12 mouse cellular contexts compared by ENCODE assay signal in genomic region chr5:113856631-113857030, GRCm38 (mm10). TPM values are rescaled to one million over a fixed set of nuclear protein-coding genes. Genes with fewer than 3 reads are reported as not detected.
DNase-seq lines count a peak whose midpoint lies in the region; ATAC-seq and TF ChIP-seq lines count a peak whose summit lies in the region.
"Had no signal": no experiment of that assay in that cellular context is flagged by ENCODE, and none has a peak within 500 bp of the region (broad histone marks: within the 10 kb centered on the region; RNA-seq: fewer than 3 reads in every experiment).

No protein-coding gene starts in this region.

- no peak overlapping the region for H3K4me2 ChIP-seq in limb, embryonic 13.5 days (replicated peaks)
- no peak overlapping the region for H3K4me2 ChIP-seq in heart, postnatal 0 days (ENCODE audit: low read depth, low read length)
- H3K4me2 ChIP-seq in midbrain, postnatal 0 days (ENCODE audit: low read depth, low read length, poor library complexity, severe bottlenecking) = no peak overlapping the region
- no peak overlapping the region for H3K4me2 ChIP-seq in intestine, postnatal 0 days (replicated peaks; ENCODE audit: low read depth)
- H3K4me2 ChIP-seq: kidney, embryonic 15.5 days; limb, embryonic 12.5 days had no signal

- peaks cover 20% of the 10 kb centered on the region for H3K4me1 ChIP-seq in limb, embryonic 13.5 days
- peaks cover 39% of the 10 kb centered on the region for H3K4me1 ChIP-seq in limb, embryonic 10.5 days
- peaks cover 44% of the 10 kb centered on the region for H3K4me1 ChIP-seq in heart, postnatal 0 days (ENCODE audit: control insufficient read depth, insufficient read depth)
- H3K4me1 ChIP-seq in midbrain, postnatal 0 days (ENCODE audit: insufficient read depth, low read length) = no peaks in the 10 kb centered on the region
- no peaks in the 10 kb centered on the region for H3K4me1 ChIP-seq in intestine, postnatal 0 days (replicated peaks; ENCODE audit: control insufficient read depth, insufficient read depth, low read length)

- no peaks in the 10 kb centered on the region for H3K27me3 ChIP-seq in limb, embryonic 13.5 days
- no peaks in the 10 kb centered on the region for H3K27me3 ChIP-seq in limb, embryonic 10.5 days (ENCODE audit: low read depth, poor library complexity, severe bottlenecking)
- H3K27me3 ChIP-seq in heart, postnatal 0 days (ENCODE audit: control insufficient read depth, insufficient read depth, low read length) = no peaks in the 10 kb centered on the region
- no peaks in the 10 kb centered on the region for H3K27me3 ChIP-seq in midbrain, postnatal 0 days (ENCODE audit: insufficient read depth, low read length)
- no peaks in the 10 kb centered on the region for H3K27me3 ChIP-seq in intestine, postnatal 0 days (replicated peaks; ENCODE audit: control insufficient read depth, insufficient read depth, low read length)
- H3K27me3 ChIP-seq: kidney, embryonic 15.5 days; limb, embryonic 12.5 days had no signal

- WGBS in limb, embryonic 13.5 days = 55% methylated on average over 7 of the region's 7 CpGs
- 78% methylated on average over 7 of the region's 7 CpGs for WGBS in limb, embryonic 10.5 days
- WGBS in heart, postnatal 0 days = 59% methylated on average over 7 of the region's 7 CpGs
- WGBS in midbrain, postnatal 0 days = 63% methylated on average over 7 of the region's 7 CpGs
- whole genome bisulfite sequencing in intestine, postnatal 0 days = 72% methylated on average over 7 of the region's 7 CpGs

- no peaks in the 10 kb centered on the region for H3K9me3 ChIP-seq in limb, embryonic 13.5 days
- H3K9me3 ChIP-seq in limb, embryonic 10.5 days (replicated peaks) = no peaks in the 10 kb centered on the region
- H3K9me3 ChIP-seq in heart, postnatal 0 days (replicated peaks; ENCODE audit: control insufficient read depth, low read length) = no peaks in the 10 kb centered on the region
- no peaks in the 10 kb centered on the region for H3K9me3 ChIP-seq in midbrain, postnatal 0 days (ENCODE audit: low read length)
- no peaks in the 10 kb centered on the region for H3K9me3 ChIP-seq in intestine, postnatal 0 days (ENCODE audit: control insufficient read depth)
- H3K9me3 ChIP-seq: kidney, embryonic 15.5 days; limb, embryonic 12.5 days had no signal

- H3K9ac ChIP-seq in limb, embryonic 13.5 days = 0 out of 2 replicates have a peak overlapping the region, but pooled peaks have one; percentile 25
- peak overlapping the region; percentile 32; the same call in 1 of the 2 replicates for H3K9ac ChIP-seq in heart, postnatal 0 days (replicated peaks; ENCODE audit: low read depth, low read length)
- H3K9ac ChIP-seq in midbrain, postnatal 0 days (replicated peaks; ENCODE audit: low read length, poor library complexity, severe bottlenecking) = no peak overlapping the region; the same call in 1 of the 2 replicates
- no peak overlapping the region for H3K9ac ChIP-seq in intestine, postnatal 0 days (ENCODE audit: low read depth, low read length)
- H3K9ac ChIP-seq: kidney, embryonic 15.5 days had no signal

- peak; percentile 12 for DNase-seq in cerebellum, adult 9-11 months
- no peak for DNase-seq in limb, embryonic 10.5 days (ENCODE audit: low spot score)
- DNase-seq in heart, postnatal 0 days (ENCODE audit: low spot score) = no peak
- no peak for DNase-seq in midbrain, postnatal 0 days (ENCODE audit: low spot score)
- no peak for DNase-seq in retina, postnatal 1 day
- DNase-seq: cerebellum, adult 18-20 months; lung, postnatal 10 days had no signal

- no peak for ATAC-seq in cerebellum, adult (ENCODE audit: insufficient number of reproducible peaks, low FRiP score, low TSS enrichment)
- ATAC-seq in limb, embryonic 13.5 days (ENCODE audit: low FRiP score, low read depth) = no peak
- no peak for ATAC-seq in heart, postnatal 0 days (ENCODE audit: insufficient read depth, low read depth)
- no peak for ATAC-seq in midbrain, postnatal 0 days (ENCODE audit: low FRiP score)
- no peak for ATAC-seq in intestine, postnatal 0 days

- no peak overlapping the region for H3K27ac ChIP-seq in limb, embryonic 13.5 days
- H3K27ac ChIP-seq in limb, embryonic 10.5 days = no peak overlapping the region
- peak overlapping the region; percentile 89 for H3K27ac ChIP-seq in heart, postnatal 0 days (ENCODE audit: low read depth)
- H3K27ac ChIP-seq in midbrain, postnatal 0 days (ENCODE audit: low read depth, low read length) = 0 out of 2 replicates have a peak overlapping the region, but pooled peaks have one; percentile 38
- H3K27ac ChIP-seq in intestine, postnatal 0 days (ENCODE audit: low read depth, low read length) = no peak overlapping the region
- H3K27ac ChIP-seq: limb, embryonic 12.5 days had no signal

- peaks cover 12% of the 10 kb centered on the region for H3K36me3 ChIP-seq in limb, embryonic 13.5 days
- peaks cover 42% of the 10 kb centered on the region for H3K36me3 ChIP-seq in limb, embryonic 10.5 days
- peaks cover 22% of the 10 kb centered on the region for H3K36me3 ChIP-seq in heart, postnatal 0 days (replicated peaks; ENCODE audit: control insufficient read depth, insufficient read depth, low read length)
- H3K36me3 ChIP-seq in midbrain, postnatal 0 days (ENCODE audit: insufficient read depth, low read length) = peaks cover 7% of the 10 kb centered on the region
- peaks cover 24% of the 10 kb centered on the region; the same call in 1 of the 2 replicates for H3K36me3 ChIP-seq in intestine, postnatal 0 days (ENCODE audit: control insufficient read depth, insufficient read depth)

- TF ChIP-seq CTCF in heart, postnatal 0 days (IDR thresholded peaks at IDR 0.05; ENCODE audit: low read depth) = no peak
- no peak for TF ChIP-seq CTCF in midbrain, postnatal 0 days (IDR thresholded peaks at IDR 0.05)
- TF ChIP-seq CTCF in intestine, postnatal 0 days (IDR thresholded peaks at IDR 0.05; ENCODE audit: low read depth) = no peak

- no peak overlapping the region for H3K4me3 ChIP-seq in limb, embryonic 13.5 days
- no peak overlapping the region for H3K4me3 ChIP-seq in limb, embryonic 10.5 days
- H3K4me3 ChIP-seq in heart, postnatal 0 days (ENCODE audit: low read depth, low read length) = no peak overlapping the region
- no peak overlapping the region for H3K4me3 ChIP-seq in midbrain, postnatal 0 days (ENCODE audit: low read depth, low read length)
- H3K4me3 ChIP-seq in intestine, postnatal 0 days (ENCODE audit: low read depth, low read length) = no peak overlapping the region
- H3K4me3 ChIP-seq: kidney, embryonic 15.5 days; limb, embryonic 12.5 days had no signal

- TF ChIP-seq EP300 in heart, postnatal 0 days (IDR thresholded peaks at IDR 0.05; ENCODE audit: low read depth) = no peak

RNA-seq across cellular contexts. Expression of gene Selplg, which starts 24.2 kb away (rescaled TPM):
- polyA plus RNA-seq in limb, embryonic 13.5 days (2015; fragmentation: Nextera tagmentation; extraction: Ambion mirVana) = 2.5 TPM in 2 replicates
- polyA plus RNA-seq in limb, embryonic 10.5 days (2016; fragmentation: Nextera tagmentation; extraction: Ambion mirVana) = 0.60 and 0.80 TPM in 2 replicates
- 1.6 and 5.0 TPM in 2 replicates for total RNA-seq in heart, postnatal 0 days (2014; rRNA removed; ENCODE audit: low replicate concordance)
- 1.2 and 1.7 TPM in 2 replicates for polyA plus RNA-seq in heart, postnatal 0 days (2015; fragmentation: Nextera tagmentation; extraction: Ambion mirVana)
- 0.52 and 3.1 TPM in 2 replicates for total RNA-seq in midbrain, postnatal 0 days (2014; rRNA removed)
- polyA plus RNA-seq in midbrain, postnatal 0 days (2015; fragmentation: Nextera tagmentation; extraction: Ambion mirVana) = 1.9 and 2.3 TPM in 2 replicates
- 2.9 and 3.2 TPM in 2 replicates for polyA plus RNA-seq in intestine, postnatal 0 days (2015; fragmentation: Nextera tagmentation; extraction: Ambion mirVana)

RNA-seq across cellular contexts. Expression of gene Coro1c, which starts 51.9 kb away (rescaled TPM):
- 83.1 and 90.2 TPM in 2 replicates for polyA plus RNA-seq in limb, embryonic 13.5 days (2015; fragmentation: Nextera tagmentation; extraction: Ambion mirVana)
- polyA plus RNA-seq in limb, embryonic 10.5 days (2016; fragmentation: Nextera tagmentation; extraction: Ambion mirVana) = 129 and 139 TPM in 2 replicates
- 78.2 and 93.4 TPM in 2 replicates for total RNA-seq in heart, postnatal 0 days (2014; rRNA removed; ENCODE audit: low replicate concordance)
- polyA plus RNA-seq in heart, postnatal 0 days (2015; fragmentation: Nextera tagmentation; extraction: Ambion mirVana) = 40.0 and 46.6 TPM in 2 replicates
- 157 and 311 TPM in 2 replicates for total RNA-seq in midbrain, postnatal 0 days (2014; rRNA removed)
- 165 and 171 TPM in 2 replicates for polyA plus RNA-seq in midbrain, postnatal 0 days (2015; fragmentation: Nextera tagmentation; extraction: Ambion mirVana)
- 116 and 127 TPM in 2 replicates for polyA plus RNA-seq in intestine, postnatal 0 days (2015; fragmentation: Nextera tagmentation; extraction: Ambion mirVana)

RNA-seq across cellular contexts. Expression of gene Tmem119, which starts 56.3 kb away (rescaled TPM):
- polyA plus RNA-seq in limb, embryonic 13.5 days (2015; fragmentation: Nextera tagmentation; extraction: Ambion mirVana) = 221 and 237 TPM in 2 replicates
- 159 and 218 TPM in 2 replicates for polyA plus RNA-seq in limb, embryonic 10.5 days (2016; fragmentation: Nextera tagmentation; extraction: Ambion mirVana)
- total RNA-seq in heart, postnatal 0 days (2014; rRNA removed; ENCODE audit: low replicate concordance) = 19.9 and 28.4 TPM in 2 replicates
- polyA plus RNA-seq in heart, postnatal 0 days (2015; fragmentation: Nextera tagmentation; extraction: Ambion mirVana) = 12.4 and 13.0 TPM in 2 replicates
- total RNA-seq in midbrain, postnatal 0 days (2014; rRNA removed) = 9.5 and 10.1 TPM in 2 replicates
- polyA plus RNA-seq in midbrain, postnatal 0 days (2015; fragmentation: Nextera tagmentation; extraction: Ambion mirVana) = 5.9 and 6.3 TPM in 2 replicates
- polyA plus RNA-seq in intestine, postnatal 0 days (2015; fragmentation: Nextera tagmentation; extraction: Ambion mirVana) = 21.1 and 23.0 TPM in 2 replicates

Comparison
In these comparisons a context has a peak if more than half of its experiments do, and no peak if none do; other contexts are left out.
1. H3K27ac ChIP-seq: peak in heart, postnatal 0 days (single experiment) and midbrain, postnatal 0 days (single experiment); none in limb, embryonic 13.5 days (single experiment), limb, embryonic 10.5 days (single experiment) and intestine, postnatal 0 days (single experiment).
2. H3K9ac ChIP-seq: peak in limb, embryonic 13.5 days (single experiment) and heart, postnatal 0 days (single experiment); none in midbrain, postnatal 0 days (single experiment) and intestine, postnatal 0 days (single experiment).